Mouse (Mus musculus) CH12.LX (cell line): ENCODE results near the gene Tex37.

Experiments
- CTCF ChIP-seq, 2 experiments: IDR thresholded peaks in 1 of 2; conservative IDR thresholded peaks in 1 of 2; 2 replicates each; pipeline ENCODE4 v1.5.1; 2011 to 2012; ENCODE audit warnings: low read depth in 2 of 2, low read length in 2 of 2, improper control_type of control experiment in 1 of 2, inconsistent platforms in 1 of 2, mild to moderate bottlenecking in 1 of 2, moderate library complexity in 1 of 2
- IRF4 ChIP-seq: IDR thresholded peaks from 2 replicates; pipeline ENCODE4 v1.6.1; 2014; ENCODE audit warnings: low read depth, mild to moderate bottlenecking, inconsistent platforms, low read length, improper control_type of control experiment
- JUND ChIP-seq: conservative IDR thresholded peaks from 2 replicates; pipeline ENCODE4 v1.6.1; 2011; ENCODE audit warnings: low read depth, low read length, improper control_type of control experiment
- MAFK ChIP-seq: IDR thresholded peaks from 2 replicates; pipeline ENCODE4 v1.6.1; 2011; ENCODE audit warnings: low read length, improper control_type of control experiment; ENCODE audit not compliant: insufficient replicate concordance
- NELFE ChIP-seq: IDR thresholded peaks from 2 replicates; pipeline ENCODE4 v1.6.1; 2011; ENCODE audit warnings: low read depth, low read length, improper control_type of control experiment
- POLR2A ChIP-seq: IDR thresholded peaks from 2 replicates; pipeline ENCODE4 v1.6.1; 2011; ENCODE audit warnings: low read depth, mild to moderate bottlenecking, improper control_type of control experiment, low read length
- POLR2AphosphoS2 ChIP-seq: IDR thresholded peaks from 2 replicates; pipeline ENCODE4 v1.6.1; 2011; ENCODE audit warnings: low read depth, low read length, improper control_type of control experiment

GRCm38 (mm10) chr6:70911668-70912395, 6.9 kb downstream of the Tex37 start:
- TF ChIP-seq POLR2AphosphoS2: no peak
- TF ChIP-seq POLR2A: no peak
- no peak for TF ChIP-seq CTCF (conservative IDR thresholded peaks at IDR 0.05 in 1 of 2, IDR thresholded peaks at IDR 0.05 in 1 of 2; ENCODE audit: low read depth in 2 of 2, low read length in 2 of 2)
- TF ChIP-seq JUND: no peak
- TF ChIP-seq NELFE: no peak
- no peak for TF ChIP-seq MAFK
- no peak for TF ChIP-seq IRF4
